15 mouse cellular contexts compared by ENCODE assay signal in the genomic region with DNA sequence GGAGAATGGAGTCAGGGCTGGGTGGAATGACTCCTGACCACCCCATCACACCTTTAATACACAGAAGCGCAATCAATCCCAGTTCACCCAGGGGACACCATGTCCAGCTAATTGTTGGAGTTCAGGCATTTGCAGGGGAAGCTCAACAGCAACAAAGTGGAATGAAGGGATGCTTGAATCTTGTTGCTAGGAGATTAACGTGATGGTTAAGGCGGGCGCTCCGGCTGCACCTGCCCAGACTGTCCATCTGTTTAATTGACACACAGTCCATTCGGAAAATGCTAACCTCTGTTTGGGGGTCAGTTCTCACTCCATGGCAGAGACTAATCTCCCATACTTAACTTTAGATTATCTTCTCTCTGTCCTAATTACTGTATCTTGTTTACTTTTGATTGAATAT.
"Had no signal": no experiment of that assay in that cellular context is flagged by ENCODE, and none has a peak within 500 bp of the region (broad histone marks: within the 10 kb centered on the region; RNA-seq: fewer than 3 reads in every experiment).

No protein-coding gene starts in this region.

- H3K27me3 ChIP-seq: limb, embryonic 12.5 days; liver, embryonic 13.5 days; lung, embryonic 15.5 days; neural tube, embryonic 13.5 days had no signal

- H3K4me1 ChIP-seq: limb, embryonic 12.5 days; liver, embryonic 13.5 days; lung, embryonic 15.5 days; megakaryocyte, embryonic 14.5 days had no signal

- H3K4me3 ChIP-seq: limb, embryonic 12.5 days; liver, embryonic 13.5 days; lung, embryonic 15.5 days; megakaryocyte, embryonic 14.5 days; neural tube, embryonic 13.5 days had no signal

- DNase-seq: kidney, postnatal 36 days; layer of hippocampus, adult 9-11 months; layer of hippocampus, postnatal 36 days; liver; liver, embryonic 13.5 days; liver, postnatal 0 days; lung, postnatal 14 days; thymus, postnatal 4 days had no signal

- H3K36me3 ChIP-seq: limb, embryonic 12.5 days; liver, embryonic 13.5 days; lung, embryonic 15.5 days; neural tube, embryonic 13.5 days had no signal

- H3K4me2 ChIP-seq: limb, embryonic 12.5 days; liver, embryonic 13.5 days; lung, embryonic 15.5 days; neural tube, embryonic 13.5 days had no signal

- ATAC-seq: liver, postnatal 0 days had no signal

- H3K9ac ChIP-seq: limb, embryonic 12.5 days; liver, embryonic 13.5 days; liver, postnatal 0 days; lung, embryonic 15.5 days; neural tube, embryonic 13.5 days had no signal

- H3K9me3 ChIP-seq: limb, embryonic 12.5 days; liver, embryonic 13.5 days; lung, embryonic 15.5 days; megakaryocyte, embryonic 14.5 days; neural tube, embryonic 13.5 days had no signal

- H3K27ac ChIP-seq: kidney, postnatal 0 days; limb, embryonic 12.5 days; liver, embryonic 13.5 days; lung, embryonic 15.5 days; macrophage; neural tube, embryonic 13.5 days; stomach, postnatal 0 days had no signal
